Mouse (Mus musculus) CH12.LX (cell line): ENCODE measurements around the gene Cib4. TPM values are rescaled to one million over a fixed set of nuclear protein-coding genes. Genes with fewer than 3 reads are reported as not detected.

Experiments
- DNase-seq: peaks from one replicate; pipeline ENCODE4 v3.0.0-alpha.2; 2013; ENCODE audit errors: extremely low read depth
- H3K27ac ChIP-seq: 2 replicates; pipeline ENCODE4 v1.5.1; 2012; ENCODE audit warnings: low read depth, mild to moderate bottlenecking, control low read depth, moderate library complexity; ENCODE audit not compliant: insufficient read depth
- H3K27me3 ChIP-seq: replicated peaks from 2 replicates; pipeline ENCODE3; 2012; ENCODE audit warnings: inconsistent platforms
- H3K36me3 ChIP-seq, 2 experiments: replicated peaks in 1 of 2; 2 replicates each; pipeline versions ENCODE3 to v1.6.1; 2012; ENCODE audit warnings: inconsistent platforms in 1 of 2, low read length in 1 of 2, mild to moderate bottlenecking in 1 of 2, mixed read lengths in 1 of 2, moderate library complexity in 1 of 2; ENCODE audit not compliant: control insufficient read depth in 1 of 2, insufficient read depth in 1 of 2
- H3K4me1 ChIP-seq, 2 experiments: 2 replicates each; pipeline ENCODE4 v1.6.1; 2012; ENCODE audit warnings: inconsistent platforms in 1 of 2, moderate library complexity in 1 of 2; ENCODE audit not compliant: insufficient read depth in 2 of 2, control insufficient read depth in 1 of 2
- H3K4me2 ChIP-seq: 2 replicates; pipeline ENCODE4 v1.6.1; 2012; ENCODE audit warnings: low read depth, mild to moderate bottlenecking, control low read depth; ENCODE audit not compliant: poor library complexity, insufficient read depth, severe bottlenecking
- H3K4me3 ChIP-seq, 3 experiments: fragments of 150-350 bp in 1 of 3; sonication (generic) in 1 of 3; replicated peaks in 1 of 3; 2 replicates each; pipeline versions ENCODE3 to v1.5.1; 2011 to 2012; ENCODE audit warnings: low read depth in 2 of 3, low read length in 2 of 3, mild to moderate bottlenecking in 2 of 3, moderate library complexity in 2 of 3, control low read depth in 1 of 3, improper control_type of control experiment in 1 of 3, inconsistent platforms in 1 of 3, mixed read lengths in 1 of 3; ENCODE audit not compliant: poor library complexity in 1 of 3
- H3K79me2 ChIP-seq: replicated peaks from 2 replicates; pipeline ENCODE4 v1.6.1; 2012; ENCODE audit warnings: mild to moderate bottlenecking, moderate library complexity; ENCODE audit not compliant: control insufficient read depth, poor library complexity, insufficient read depth, severe bottlenecking; ENCODE audit errors: extremely low read depth
- H3K9ac ChIP-seq: 2 replicates; pipeline ENCODE4 v1.6.1; 2012; ENCODE audit warnings: low read depth, mild to moderate bottlenecking, control low read depth, moderate library complexity; ENCODE audit not compliant: insufficient read depth
- H3K9me3 ChIP-seq: replicated peaks from 2 replicates; pipeline ENCODE3; 2012; ENCODE audit warnings: low read length, inconsistent platforms, mixed read lengths
- E2F4 ChIP-seq: IDR thresholded peaks from 2 replicates; pipeline ENCODE4 v1.6.1; 2011; ENCODE audit warnings: low read depth, low read length, improper control_type of control experiment; ENCODE audit not compliant: insufficient replicate concordance
- HCFC1 ChIP-seq: IDR thresholded peaks from 2 replicates; pipeline ENCODE4 v1.6.1; 2012; ENCODE audit warnings: low read depth, mild to moderate bottlenecking, inconsistent platforms, low read length, improper control_type of control experiment
- JUND ChIP-seq: conservative IDR thresholded peaks from 2 replicates; pipeline ENCODE4 v1.6.1; 2011; ENCODE audit warnings: low read depth, low read length, improper control_type of control experiment
- MAFK ChIP-seq: IDR thresholded peaks from 2 replicates; pipeline ENCODE4 v1.6.1; 2011; ENCODE audit warnings: low read length, improper control_type of control experiment; ENCODE audit not compliant: insufficient replicate concordance
- MAZ ChIP-seq: IDR thresholded peaks from 2 replicates; pipeline ENCODE4 v1.6.1; 2012; ENCODE audit warnings: low read depth, mild to moderate bottlenecking, inconsistent platforms, low read length, improper control_type of control experiment, moderate library complexity
- MEF2A ChIP-seq: IDR thresholded peaks from 2 replicates; pipeline ENCODE4 v1.6.1; 2014; ENCODE audit warnings: low read depth, mild to moderate bottlenecking, inconsistent platforms, low read length, improper control_type of control experiment, borderline replicate concordance
- MXI1 ChIP-seq: IDR thresholded peaks from 2 replicates; pipeline ENCODE4 v1.6.1; 2011; ENCODE audit warnings: mild to moderate bottlenecking, low read depth, low read length, improper control_type of control experiment
- NRF1 ChIP-seq: IDR thresholded peaks from 2 replicates; pipeline ENCODE4 v1.6.1; 2014; ENCODE audit warnings: low read depth, mild to moderate bottlenecking, inconsistent platforms, low read length, improper control_type of control experiment, moderate library complexity
- PAX5 ChIP-seq: IDR thresholded peaks from 2 replicates; pipeline ENCODE4 v1.6.1; 2012; ENCODE audit warnings: low read length, inconsistent platforms, mixed read lengths
- POLR2A ChIP-seq: IDR thresholded peaks from 2 replicates; pipeline ENCODE4 v1.6.1; 2011; ENCODE audit warnings: low read depth, mild to moderate bottlenecking, improper control_type of control experiment, low read length
- POLR2AphosphoS2 ChIP-seq: IDR thresholded peaks from 2 replicates; pipeline ENCODE4 v1.6.1; 2011; ENCODE audit warnings: low read depth, low read length, improper control_type of control experiment
- SIN3A ChIP-seq: IDR thresholded peaks from 2 replicates; pipeline ENCODE4 v1.6.1; 2012; ENCODE audit warnings: low read length, improper control_type of control experiment, inconsistent platforms
- SMC3 ChIP-seq: IDR thresholded peaks from 2 replicates; pipeline ENCODE4 v1.6.1; 2011; ENCODE audit warnings: low read depth, low read length, improper control_type of control experiment
- TBP ChIP-seq: conservative IDR thresholded peaks from 2 replicates; pipeline ENCODE4 v1.6.1; 2011; ENCODE audit warnings: low read depth, low read length, improper control_type of control experiment
- UBTF ChIP-seq: IDR thresholded peaks from 2 replicates; pipeline ENCODE4 v1.6.1; 2012; ENCODE audit warnings: low read depth, mild to moderate bottlenecking, inconsistent platforms, low read length, improper control_type of control experiment, moderate library complexity
- USF2 ChIP-seq: conservative IDR thresholded peaks from 2 replicates; pipeline ENCODE4 v1.6.1; 2011; ENCODE audit warnings: low read depth, low read length, improper control_type of control experiment
- ZC3H11A ChIP-seq: IDR thresholded peaks from 2 replicates; pipeline ENCODE4 v1.6.1; 2012; ENCODE audit warnings: low read depth, mild to moderate bottlenecking, inconsistent platforms, low read length, improper control_type of control experiment
- ZNF384 ChIP-seq: IDR thresholded peaks from 2 replicates; pipeline ENCODE4 v1.6.1; 2012; ENCODE audit warnings: low read depth, low read length, improper control_type of control experiment, inconsistent platforms
- dilution Hi-C: fragments of 300-500 bp; cut with MboI; formaldehyde crosslinking; loops from 2 replicates; pipeline ENCODE4 v1.14.3; 2020; ENCODE audit warnings: low sequenced_read_pairs; ENCODE audit not compliant: extremely low pct_unique_long_range_greater_than_20kb, extremely low pct_ligation_motif_present
- in situ Hi-C: fragments of 300-500 bp; cut with MboI; formaldehyde crosslinking; loops from 3 replicates; pipeline ENCODE4 v1.14.3; 2019; ENCODE audit warnings: low sequenced_read_pairs, low pct_ligation_motif_present, low pct_unique_long_range_greater_than_20kb, mixed read lengths
- polyA plus RNA-seq: library from polyadenylated mRNA; unstranded; fragments of >175 nt; gene quantifications from 2 replicates; pipeline ENCODE4 v1.2.1, GENCODE M21; 2012; ENCODE audit warnings: low read depth; ENCODE audit not compliant: insufficient read length
- total RNA-seq, 2 experiments: library from RNA; depleted of rRNA; stranded (reverse); fragments of 300-350 nt in 1 of 2; fragments of >200 nt in 1 of 2; gene quantifications; 2 replicates each; pipeline ENCODE4 v1.2.3; 2012 to 2014

Cib4 gene
- total and polyA plus RNA-seq, 3 experiments: not detected

DNA sequence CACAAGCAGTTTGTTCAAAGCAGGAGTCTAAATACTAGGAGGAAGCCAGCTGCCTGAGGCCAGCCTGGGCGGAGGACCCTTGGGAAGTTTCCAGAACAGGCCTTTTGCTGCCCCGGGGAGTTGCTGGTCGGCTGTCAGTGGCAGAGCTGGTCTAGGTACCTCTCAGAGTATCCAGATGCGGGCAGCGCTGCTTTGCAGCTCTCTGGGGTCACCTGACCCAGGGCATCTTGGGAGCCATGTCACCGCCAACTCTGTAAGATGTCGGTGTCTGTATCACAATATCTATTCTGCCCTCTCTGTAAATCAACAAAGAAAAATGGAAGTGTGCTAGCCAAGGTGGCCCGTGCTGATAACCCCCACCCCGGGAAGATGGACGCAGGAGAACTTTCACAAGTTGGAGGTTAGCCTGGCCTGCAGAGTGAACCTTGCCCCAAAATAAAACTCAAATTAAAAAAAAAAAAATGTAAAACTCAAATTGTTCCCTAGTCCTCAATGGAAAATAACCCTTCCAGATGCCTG, 25.4 kb downstream of the Cib4 start:
- in situ Hi-C loops (no loop called here), dilution Hi-C loops (no loop called here)
- DNase-seq: no peak
- Histone ChIP-seq H3K36me3 (no peaks in the 10 kb centered on the region), H3K9ac (no peak overlapping the region), H3K4me2 (no peak overlapping the region), H3K79me2 (no peaks in the 10 kb centered on the region), H3K4me3 (no peak overlapping the region), H3K27me3 (peaks cover 4% of the 10 kb centered on the region), H3K4me1 (peaks cover 0 to 20% of the 10 kb centered on the region in 2 experiments; a peak in 2 of 4 replicates), H3K27ac (no peak overlapping the region), H3K9me3 (no peaks in the 10 kb centered on the region)
- TF ChIP-seq E2F4: no peak
- TF ChIP-seq ZNF384: no peak
- TF ChIP-seq ZC3H11A: no peak
- TF ChIP-seq MEF2A: no peak
- no peak for TF ChIP-seq MXI1
- no peak for TF ChIP-seq MAFK
- no peak for TF ChIP-seq SIN3A
- no peak for TF ChIP-seq HCFC1
- no peak for TF ChIP-seq USF2
- TF ChIP-seq SMC3: no peak
- TF ChIP-seq POLR2AphosphoS2: no peak
- no peak for TF ChIP-seq POLR2A
- TF ChIP-seq TBP: no peak
- no peak for TF ChIP-seq UBTF

DNA sequence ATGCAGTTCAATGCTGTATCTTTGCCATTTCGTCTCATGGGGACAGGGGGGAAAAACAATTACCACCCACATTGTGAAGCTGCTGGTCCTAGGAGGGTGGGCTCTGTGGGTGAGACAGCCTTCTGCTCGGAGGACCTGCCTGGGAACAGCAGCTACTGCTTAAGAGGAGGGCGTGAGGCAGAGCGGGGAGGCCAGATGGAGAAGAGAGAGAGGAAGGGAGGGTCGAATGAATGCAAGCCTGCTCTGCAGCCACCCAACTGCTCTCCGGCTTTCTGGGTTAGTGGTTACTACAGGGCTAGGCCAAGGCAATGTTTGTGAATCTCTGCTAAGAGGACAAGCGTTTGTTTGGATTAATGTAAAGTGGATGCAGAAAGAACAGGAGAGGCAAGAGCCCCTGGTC, 26.1 kb downstream of the Cib4 start:
- Histone ChIP-seq H3K9ac (no peak overlapping the region), H3K4me3 (no peak overlapping the region), H3K4me2 (no peak overlapping the region), H3K36me3 (no peaks in the 10 kb centered on the region), H3K27me3 (peaks cover 2% of the 10 kb centered on the region), H3K9me3 (no peaks in the 10 kb centered on the region), H3K79me2 (no peaks in the 10 kb centered on the region), H3K4me1 (peaks cover 0 to 19% of the 10 kb centered on the region in 2 experiments; a peak in 2 of 4 replicates), H3K27ac (no peak overlapping the region)
- TF ChIP-seq PAX5 (no peak), ZC3H11A (no peak), MAZ (no peak), NRF1 (no peak), ZNF384 (no peak), JUND (no peak)
- dilution Hi-C loops (no loop called here), in situ Hi-C loops (loop anchor here (5.0 kb wide), 1 partner anchor 118 kb away; no protein-coding TSS in a partner anchor)
- DNase-seq: no peak
